Comparison of ENCODE assay signal across 10 mouse cellular contexts in genomic region chr14:24747471-24747795, GRCm38 (mm10).
DNase-seq lines count a peak whose midpoint lies in the region; ATAC-seq and TF ChIP-seq lines count a peak whose summit lies in the region.
"Had no signal": no experiment of that assay in that cellular context is flagged by ENCODE, and none has a peak within 500 bp of the region (broad histone marks: within the 10 kb centered on the region; RNA-seq: fewer than 3 reads in every experiment).

No protein-coding gene starts in this region.

- ATAC-seq in hindbrain, embryonic 16.5 days, result peak; percentile 71
- ATAC-seq in hindbrain, embryonic 13.5 days (ENCODE audit: low FRiP score), result no peak

- no peaks in the 10 kb centered on the region for H3K79me2 ChIP-seq in liver, adult 2 months (ENCODE audit: control insufficient read depth, insufficient read depth, low read length)

- no peaks in the 10 kb centered on the region for H3K27me3 ChIP-seq in hindbrain, embryonic 16.5 days (replicated peaks; ENCODE audit: control insufficient read depth, insufficient read depth, low read length)
- H3K27me3 ChIP-seq in hindbrain, embryonic 13.5 days, result no peaks in the 10 kb centered on the region
- 0 out of 2 replicates have a peak, but pooled peaks cover 4% of the 10 kb centered on the region for H3K27me3 ChIP-seq in embryonic facial prominence, embryonic 10.5 days (replicated peaks; ENCODE audit: low read depth, poor library complexity, severe bottlenecking)
- 0 out of 2 replicates have a peak, but pooled peaks cover 2% of the 10 kb centered on the region for H3K27me3 ChIP-seq in liver, adult 2 months (ENCODE audit: control insufficient read depth, insufficient read depth, low read length)

- no peak overlapping the region for H3K9ac ChIP-seq in hindbrain, embryonic 16.5 days (ENCODE audit: low read depth, low read length)
- no peak overlapping the region for H3K9ac ChIP-seq in hindbrain, embryonic 13.5 days
- H3K9ac ChIP-seq in liver, adult 2 months (ENCODE audit: low read depth, low read length), result no peak overlapping the region
- H3K9ac ChIP-seq: forebrain, postnatal 0 days had no signal

- H3K4me2 ChIP-seq in hindbrain, embryonic 16.5 days (ENCODE audit: low read length), result no peak overlapping the region
- H3K4me2 ChIP-seq in hindbrain, embryonic 13.5 days, result no peak overlapping the region

- no peak for TF ChIP-seq POLR2A in liver, adult 2 months (IDR thresholded peaks at IDR 0.05; ENCODE audit: extremely low read depth, insufficient read depth, low read length)

- DNase-seq in embryo, embryonic 10.5 days (ENCODE audit: low spot score), result peak; percentile 6
- no peak for DNase-seq in embryo, embryonic 10 days (ENCODE audit: low spot score)
- DNase-seq in embryonic facial prominence, embryonic 10.5 days (ENCODE audit: low spot score), result peak; percentile 22
- no peak for DNase-seq in liver, adult 2 months (ENCODE audit: extremely low read depth, low read depth, low spot score)
- no peak for DNase-seq in spleen, postnatal 36 days (ENCODE audit: low spot score in 2 of 2)
- DNase-seq in layer of hippocampus, adult 9-11 months, result no peak
- DNase-seq: cerebellum, postnatal 36 days; forebrain, postnatal 0 days had no signal

- no peaks in the 10 kb centered on the region for H3K9me3 ChIP-seq in hindbrain, embryonic 16.5 days (ENCODE audit: control insufficient read depth, low read length)
- H3K9me3 ChIP-seq in hindbrain, embryonic 13.5 days, result no peaks in the 10 kb centered on the region
- no peaks in the 10 kb centered on the region for H3K9me3 ChIP-seq in embryonic facial prominence, embryonic 10.5 days

- H3K4me3 ChIP-seq in hindbrain, embryonic 16.5 days (ENCODE audit: low read length), result no peak overlapping the region
- no peak overlapping the region for H3K4me3 ChIP-seq in hindbrain, embryonic 13.5 days
- H3K4me3 ChIP-seq in embryonic facial prominence, embryonic 10.5 days, result no peak overlapping the region
- no peak overlapping the region for H3K4me3 ChIP-seq in liver, adult 2 months (ENCODE audit: insufficient read depth, low read depth, low read length)

- no peak for TF ChIP-seq CTCF in liver, adult 2 months (IDR thresholded peaks at IDR 0.05; ENCODE audit: low read depth, low read length)

- H3K4me1 ChIP-seq in hindbrain, embryonic 16.5 days (ENCODE audit: control insufficient read depth, insufficient read depth, low read depth, low read length), result peaks cover 6% of the 10 kb centered on the region; the same call in 1 of the 2 replicates
- H3K4me1 ChIP-seq in hindbrain, embryonic 13.5 days (replicated peaks), result peaks cover 34% of the 10 kb centered on the region
- H3K4me1 ChIP-seq in embryonic facial prominence, embryonic 10.5 days, result peaks cover 24% of the 10 kb centered on the region
- H3K4me1 ChIP-seq in liver, adult 2 months (ENCODE audit: control insufficient read depth, insufficient read depth, low read length), result peaks cover 5% of the 10 kb centered on the region; the same call in 1 of the 2 replicates

- WGBS in hindbrain, embryonic 16.5 days, result 43% methylated on average over 4 of the region's 4 CpGs
- WGBS in hindbrain, embryonic 13.5 days, result 57% methylated on average over 4 of the region's 4 CpGs
- 50% methylated on average over 4 of the region's 4 CpGs for WGBS in embryonic facial prominence, embryonic 10.5 days
- 51% methylated on average over 4 of the region's 4 CpGs for WGBS in liver, adult 2 months

- H3K27ac ChIP-seq in hindbrain, embryonic 16.5 days (ENCODE audit: low read depth, low read length), result no peak overlapping the region
- H3K27ac ChIP-seq in hindbrain, embryonic 13.5 days, result no peak overlapping the region
- H3K27ac ChIP-seq in embryonic facial prominence, embryonic 10.5 days (replicated peaks), result peak overlapping the region; percentile 45
- peak overlapping the region; percentile 46 for H3K27ac ChIP-seq in liver, adult 2 months (replicated peaks; ENCODE audit: insufficient read depth, low read depth, low read length)

- H3K36me3 ChIP-seq in hindbrain, embryonic 16.5 days (ENCODE audit: control insufficient read depth, insufficient read depth, low read length), result no peaks in the 10 kb centered on the region
- no peaks in the 10 kb centered on the region for H3K36me3 ChIP-seq in hindbrain, embryonic 13.5 days
- no peaks in the 10 kb centered on the region for H3K36me3 ChIP-seq in embryonic facial prominence, embryonic 10.5 days (replicated peaks)
- no peaks in the 10 kb centered on the region for H3K36me3 ChIP-seq in liver, adult 2 months (ENCODE audit: control insufficient read depth, insufficient read depth, low read length)

Comparison
In these comparisons a context has a peak if more than half of its experiments do, and no peak if none do; other contexts are left out.
1. DNase-seq: peak in embryo, embryonic 10.5 days (single experiment) and embryonic facial prominence, embryonic 10.5 days (single experiment); none in embryo, embryonic 10 days (single experiment), liver, adult 2 months (single experiment), spleen, postnatal 36 days (0 of 2) and layer of hippocampus, adult 9-11 months (single experiment).
2. H3K27ac ChIP-seq: peak in embryonic facial prominence, embryonic 10.5 days (single experiment) and liver, adult 2 months (single experiment); none in hindbrain, embryonic 16.5 days (single experiment) and hindbrain, embryonic 13.5 days (single experiment).